Mouse (Mus musculus) limb, embryonic 11.5 days (tissue): ENCODE data around the gene Farp1. TPM values are rescaled to one million over a fixed set of nuclear protein-coding genes. Genes with fewer than 3 reads are reported as not detected.
"Not testable (repeated sequence)": the region's sequence is repeated elsewhere in the genome, so short reads cannot be mapped to it uniquely, and the experiment has no call there.

ENCODE experiments used
- ATAC-seq: fragments of 200-750 bp; cut with Nextera tagmentation; 2 replicates; pipeline ENCODE4 v1.8.0; 2017; ENCODE audit warnings: low read depth; ENCODE audit not compliant: insufficient number of reproducible peaks, low FRiP score, low TSS enrichment
- DNase-seq: peaks from one replicate; pipeline ENCODE4 v3.0.0-alpha.2; 2015; ENCODE audit warnings: low spot score
- H3K27ac ChIP-seq: fragments of 300-500 bp; sonication (generic); replicated peaks from 2 replicates; pipeline ENCODE4 v1.5.1; 2014; ENCODE audit warnings: low read depth, mild to moderate bottlenecking, low read length
- H3K27me3 ChIP-seq: fragments of 300-500 bp; sonication (generic); 2 replicates; pipeline ENCODE4 v1.6.1; 2014; ENCODE audit warnings: mild to moderate bottlenecking, low read length, mixed read lengths; ENCODE audit not compliant: control insufficient read depth, insufficient read depth
- H3K36me3 ChIP-seq: fragments of 300-500 bp; sonication (generic); 2 replicates; pipeline ENCODE4 v1.6.1; 2014; ENCODE audit warnings: mild to moderate bottlenecking, low read length, moderate library complexity, mixed read lengths; ENCODE audit not compliant: control insufficient read depth, insufficient read depth
- H3K4me1 ChIP-seq: fragments of 300-500 bp; sonication (generic); 2 replicates; pipeline ENCODE4 v1.6.1; 2014; ENCODE audit warnings: low read length, mixed read lengths; ENCODE audit not compliant: control insufficient read depth, insufficient read depth
- H3K4me2 ChIP-seq: fragments of 300-500 bp; sonication (generic); 2 replicates; pipeline ENCODE4 v1.6.1; 2014; ENCODE audit warnings: low read depth, mild to moderate bottlenecking, moderate library complexity; ENCODE audit not compliant: severe bottlenecking
- H3K4me3 ChIP-seq: fragments of 300-500 bp; sonication (generic); 2 replicates; pipeline ENCODE4 v1.5.1; 2014; ENCODE audit warnings: low read depth, low read length
- H3K9ac ChIP-seq: fragments of 300-500 bp; sonication (generic); 2 replicates; pipeline ENCODE4 v1.6.1; 2014; ENCODE audit warnings: mild to moderate bottlenecking, low read length
- H3K9me3 ChIP-seq: fragments of 300-500 bp; sonication (generic); 2 replicates; pipeline ENCODE4 v1.6.1; 2016; ENCODE audit warnings: low read length; ENCODE audit not compliant: control insufficient read depth
- WGBS: fragments of 180-500 bp; shearing (Covaris S2); extraction: QIAGEN DNeasy Blood & Tissue Kit; methylation state at CpG from one replicate; pipeline ENCODE4 v1.1.7; 2014; 5-methylcytosine and 5-hydroxymethylcytosine counted together
- polyA plus RNA-seq: library from polyadenylated mRNA; unstranded; fragments of >200 nt; fragmentation: Nextera tagmentation; extraction: Ambion mirVana; gene quantifications from 2 replicates; pipeline ENCODE4 v1.2.1, GENCODE M21; 2014

The Farp1 gene
- polyA plus RNA-seq, 1 experiment from 2014 or later = 57.6 TPM

DNA sequence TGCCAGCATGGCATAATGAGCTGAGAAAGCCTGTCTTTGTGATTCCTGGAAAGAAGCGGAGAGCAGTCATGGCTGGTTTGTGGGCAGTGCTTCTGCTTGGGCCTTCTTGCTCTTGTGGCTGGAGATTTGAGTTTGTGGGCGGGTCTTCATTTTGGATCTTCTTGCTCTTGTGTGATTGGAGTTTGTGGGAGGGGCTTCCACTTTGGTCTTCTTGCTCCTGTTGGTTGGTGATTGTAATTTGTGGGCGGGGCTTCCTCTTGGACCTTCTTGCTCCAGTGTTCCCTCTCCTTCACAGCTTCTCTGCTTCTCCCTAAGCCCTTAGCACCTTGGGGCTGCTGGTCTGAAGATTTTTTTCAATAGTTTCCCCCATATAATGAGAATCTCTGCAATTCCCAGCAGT lies 90.7 kb downstream of the Farp1 start:
- DNase-seq (no peak), ATAC-seq (no peak)
- no peaks in the 10 kb centered on the region for H3K36me3 ChIP-seq
- peaks cover 26% of the 10 kb centered on the region for H3K4me1 ChIP-seq
- no peak overlapping the region for H3K9ac ChIP-seq
- 84% methylated on average over 3 of the region's 3 CpGs for WGBS
- H3K9me3 ChIP-seq = no peaks in the 10 kb centered on the region
- H3K27ac ChIP-seq = no peak overlapping the region
- no peaks in the 10 kb centered on the region for H3K27me3 ChIP-seq
- no peak overlapping the region for H3K4me2 ChIP-seq
- H3K4me3 ChIP-seq = no peak overlapping the region

- Histone ChIP-seq H3K36me3 (no peaks in the 10 kb centered on the region), H3K9ac (no peak overlapping the region), H3K4me1 (peaks cover 28% of the 10 kb centered on the region), H3K27ac (no peak overlapping the region), H3K4me2 (no peak overlapping the region), H3K9me3 (no peaks in the 10 kb centered on the region), H3K27me3 (no peaks in the 10 kb centered on the region), H3K4me3 (no peak overlapping the region)
- DNase-seq (no peak), ATAC-seq (no peak)
- 91% methylated on average over 4 of the region's 4 CpGs for WGBS
Observed at GRCm38 (mm10) chr14:121126291-121126690, 91.3 kb downstream of the Farp1 start.

DNA sequence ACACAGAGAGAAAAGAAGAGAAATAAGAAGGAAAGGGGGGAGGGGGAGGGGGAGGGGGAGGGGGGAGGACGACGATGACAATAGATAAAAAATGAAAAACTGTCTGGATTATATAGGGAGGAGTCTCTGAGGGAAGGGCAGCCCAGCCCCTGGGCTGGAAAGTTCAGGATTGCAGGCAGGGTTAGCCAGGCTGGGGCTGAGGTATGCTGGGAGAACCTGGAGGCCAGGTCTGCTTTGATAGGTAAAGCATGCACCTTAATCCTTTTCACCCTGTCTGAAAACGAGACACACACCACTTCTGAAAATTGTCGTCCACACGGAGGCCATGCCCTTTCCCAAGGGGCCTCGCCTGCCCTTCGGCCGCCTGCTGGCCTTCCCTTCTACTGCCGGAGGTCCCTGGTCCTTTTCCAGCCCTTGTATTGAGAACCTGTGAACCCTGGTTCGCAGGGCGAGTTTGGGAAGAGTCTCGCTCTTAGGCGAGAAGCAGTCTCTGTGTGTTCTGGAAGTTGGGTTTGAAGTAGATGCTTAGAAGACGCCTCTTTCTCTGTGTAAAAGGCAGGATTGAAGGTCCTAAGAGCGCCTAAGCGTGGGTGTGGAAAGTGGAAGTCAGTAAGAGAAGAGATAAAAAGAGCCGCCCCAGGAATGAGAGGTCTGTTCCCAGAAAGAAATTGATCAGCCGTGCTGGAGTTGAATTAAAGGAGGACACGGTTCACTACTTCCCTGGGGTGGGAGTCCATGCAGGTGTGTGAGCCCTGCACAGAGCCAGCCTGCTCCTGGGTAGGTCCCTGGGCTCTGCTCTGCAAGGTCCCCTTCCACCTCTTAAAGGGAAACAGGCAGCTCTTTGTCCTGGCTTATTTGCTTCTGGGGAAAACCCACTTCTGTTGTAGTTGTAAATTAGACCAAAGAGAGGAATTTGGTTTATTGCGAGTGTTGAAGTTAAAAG lies 94.1 kb downstream of the Farp1 start:
- Histone ChIP-seq H3K4me3 (no peak overlapping the region), H3K4me1 (peaks cover 46% of the 10 kb centered on the region), H3K4me2 (peak overlapping the region; percentile 10; the same call in 1 of the 2 replicates), H3K9ac (no peak overlapping the region), H3K27ac (peak overlapping the region; percentile 85), H3K9me3 (no peaks in the 10 kb centered on the region), H3K27me3 (no peaks in the 10 kb centered on the region), H3K36me3 (no peaks in the 10 kb centered on the region)
- no peak for DNase-seq
- 33% methylated on average over 20 of the region's 20 CpGs for WGBS
- ATAC-seq = peak; percentile 71; the same call in 1 of the 2 replicates

DNA sequence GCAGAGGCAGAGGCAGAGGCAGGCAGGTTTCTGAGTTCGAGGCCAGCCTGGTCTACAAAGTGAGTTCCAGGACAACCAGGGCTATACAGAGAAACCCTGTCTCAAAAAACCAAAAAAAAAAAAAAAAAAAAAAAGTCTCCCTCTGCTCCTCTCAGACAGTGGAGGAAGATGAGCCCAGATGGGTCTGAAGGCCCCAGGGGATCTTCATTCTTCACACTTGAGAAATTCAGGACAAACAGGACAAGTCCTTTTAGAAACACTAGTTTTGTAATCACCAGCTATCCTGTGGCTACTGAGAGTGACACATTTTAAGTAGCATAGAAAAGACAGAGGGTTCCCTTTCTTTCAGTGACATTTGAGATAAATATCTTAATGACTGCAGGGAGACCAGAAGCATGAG lies 95.4 kb downstream of the Farp1 start:
- WGBS = 83% methylated on average over 1 of the region's 1 CpGs

GRCm38 (mm10) chr14:121134414-121134813 lies 99.4 kb downstream of the Farp1 start:
- H3K27ac ChIP-seq = peak overlapping the region; percentile 44; the same call in 1 of the 2 replicates
- H3K9me3 ChIP-seq = no peaks in the 10 kb centered on the region
- peak; percentile 75 for DNase-seq
- no peaks in the 10 kb centered on the region; the same call in 1 of the 2 replicates for H3K36me3 ChIP-seq
- H3K4me1 ChIP-seq = peaks cover 43% of the 10 kb centered on the region
- no peak overlapping the region for H3K9ac ChIP-seq
- 5% methylated on average over 3 of the region's 3 CpGs for WGBS
- no peak overlapping the region for H3K4me3 ChIP-seq
- no peaks in the 10 kb centered on the region for H3K27me3 ChIP-seq
- H3K4me2 ChIP-seq = no peak overlapping the region
- ATAC-seq = peak; percentile 85

More for the DNA sequence above, 95.4 kb downstream of the Farp1 start:
- not testable (repeated sequence) for ATAC-seq, H3K27ac ChIP-seq, H3K36me3 ChIP-seq, H3K4me3 ChIP-seq, DNase-seq, H3K9ac ChIP-seq, H3K4me2 ChIP-seq, H3K27me3 ChIP-seq, H3K9me3 ChIP-seq
- peaks cover 50% of the 10 kb centered on the region for H3K4me1 ChIP-seq

GRCm38 (mm10) chr14:121143831-121144455 lies 108.9 kb downstream of the Farp1 start:
- Histone ChIP-seq H3K4me1 (peaks cover 30% of the 10 kb centered on the region), H3K27me3 (no peaks in the 10 kb centered on the region), H3K4me2 (no peak overlapping the region), H3K9ac (no peak overlapping the region), H3K4me3 (no peak overlapping the region), H3K9me3 (no peaks in the 10 kb centered on the region), H3K27ac (no peak overlapping the region), H3K36me3 (no peaks in the 10 kb centered on the region)
- no peak for DNase-seq
- ATAC-seq = no peak
- 85% methylated on average over 7 of the region's 7 CpGs for WGBS

- WGBS = 53% methylated on average over 2 of the region's 2 CpGs
- H3K4me1 ChIP-seq = peaks cover 30% of the 10 kb centered on the region
Observed at GRCm38 (mm10) chr14:121144496-121144895, 109.5 kb downstream of the Farp1 start.

GRCm38 (mm10) chr14:121145291-121145690 lies 110.3 kb downstream of the Farp1 start:
- ATAC-seq = no peak
- peaks cover 25% of the 10 kb centered on the region for H3K4me1 ChIP-seq
- H3K27me3 ChIP-seq = no peaks in the 10 kb centered on the region
- WGBS = 52% methylated on average over 3 of the region's 3 CpGs
- H3K9me3 ChIP-seq = no peaks in the 10 kb centered on the region
- DNase-seq = no peak
- H3K9ac ChIP-seq = no peak overlapping the region
- H3K4me3 ChIP-seq = no peak overlapping the region
- H3K4me2 ChIP-seq = no peak overlapping the region
- no peaks in the 10 kb centered on the region for H3K36me3 ChIP-seq
- H3K27ac ChIP-seq = no peak overlapping the region

More at GRCm38 (mm10) chr14:121144496-121144895, 109.5 kb downstream of the Farp1 start:
- no peaks in the 10 kb centered on the region for H3K36me3 ChIP-seq
- no peak overlapping the region; the same call in 1 of the 2 replicates for H3K27ac ChIP-seq
- no peak overlapping the region for H3K4me3 ChIP-seq
- no peak overlapping the region for H3K9ac ChIP-seq
- ATAC-seq = no peak
- no peak overlapping the region for H3K4me2 ChIP-seq
- no peak for DNase-seq
- no peaks in the 10 kb centered on the region for H3K9me3 ChIP-seq
- no peaks in the 10 kb centered on the region for H3K27me3 ChIP-seq
